Mouse (Mus musculus) heart, embryonic 16.5 days (tissue): ENCODE data around the gene Smim9. TPM values are rescaled to one million over a fixed set of nuclear protein-coding genes. Genes with fewer than 3 reads are reported as not detected.

Experiments
- ATAC-seq: fragments of 200-750 bp; cut with Nextera tagmentation; replicated peaks from 2 replicates; pipeline ENCODE4 v1.8.0; 2017; ENCODE audit warnings: moderate number of reproducible peaks; ENCODE audit not compliant: insufficient read depth, low FRiP score; ENCODE audit errors: extremely low read depth
- H3K27ac ChIP-seq: fragments of 300-500 bp; sonication (generic); 2 replicates; pipeline ENCODE4 v1.5.1; 2014; ENCODE audit warnings: mild to moderate bottlenecking, low read length, control low read depth, moderate library complexity
- H3K27me3 ChIP-seq: fragments of 300-500 bp; sonication (generic); 2 replicates; pipeline ENCODE4 v1.6.1; 2014; ENCODE audit warnings: low read length, mixed read lengths; ENCODE audit not compliant: control insufficient read depth, insufficient read depth
- H3K36me3 ChIP-seq: fragments of 300-500 bp; sonication (generic); 2 replicates; pipeline ENCODE4 v1.6.1; 2014; ENCODE audit not compliant: control insufficient read depth, insufficient read depth
- H3K4me1 ChIP-seq: fragments of 300-500 bp; sonication (generic); 2 replicates; pipeline ENCODE4 v1.6.1; 2014; ENCODE audit warnings: low read length, mixed read lengths; ENCODE audit not compliant: control insufficient read depth, insufficient read depth
- H3K4me2 ChIP-seq: fragments of 300-500 bp; sonication (generic); 2 replicates; pipeline ENCODE4 v1.6.1; 2014; ENCODE audit warnings: low read depth, mild to moderate bottlenecking, control low read depth, low read length
- H3K4me3 ChIP-seq: fragments of 300-500 bp; sonication (generic); 2 replicates; pipeline ENCODE4 v1.5.1; 2014; ENCODE audit warnings: mild to moderate bottlenecking, control low read depth, low read length
- H3K9ac ChIP-seq: fragments of 300-500 bp; sonication (generic); 2 replicates; pipeline ENCODE4 v1.6.1; 2014; ENCODE audit warnings: low read length, control low read depth
- H3K9me3 ChIP-seq: fragments of 300-500 bp; sonication (generic); replicated peaks from 2 replicates; pipeline ENCODE4 v1.6.1; 2016; ENCODE audit warnings: low read length; ENCODE audit not compliant: control insufficient read depth
- WGBS: fragments of 180-500 bp; shearing (Covaris S2); extraction: QIAGEN DNeasy Blood & Tissue Kit; methylation state at CpG from one replicate; pipeline ENCODE4 v1.1.7; 2014; 5-methylcytosine and 5-hydroxymethylcytosine counted together
- polyA plus RNA-seq: library from polyadenylated mRNA; unstranded; fragments of >200 nt; fragmentation: Nextera tagmentation; extraction: Ambion mirVana; gene quantifications from 2 replicates; pipeline ENCODE4 v1.2.1, GENCODE M21; 2015

Smim9 gene
- polyA plus RNA-seq, 1 experiment from 2014 or later, result not detected

DNA sequence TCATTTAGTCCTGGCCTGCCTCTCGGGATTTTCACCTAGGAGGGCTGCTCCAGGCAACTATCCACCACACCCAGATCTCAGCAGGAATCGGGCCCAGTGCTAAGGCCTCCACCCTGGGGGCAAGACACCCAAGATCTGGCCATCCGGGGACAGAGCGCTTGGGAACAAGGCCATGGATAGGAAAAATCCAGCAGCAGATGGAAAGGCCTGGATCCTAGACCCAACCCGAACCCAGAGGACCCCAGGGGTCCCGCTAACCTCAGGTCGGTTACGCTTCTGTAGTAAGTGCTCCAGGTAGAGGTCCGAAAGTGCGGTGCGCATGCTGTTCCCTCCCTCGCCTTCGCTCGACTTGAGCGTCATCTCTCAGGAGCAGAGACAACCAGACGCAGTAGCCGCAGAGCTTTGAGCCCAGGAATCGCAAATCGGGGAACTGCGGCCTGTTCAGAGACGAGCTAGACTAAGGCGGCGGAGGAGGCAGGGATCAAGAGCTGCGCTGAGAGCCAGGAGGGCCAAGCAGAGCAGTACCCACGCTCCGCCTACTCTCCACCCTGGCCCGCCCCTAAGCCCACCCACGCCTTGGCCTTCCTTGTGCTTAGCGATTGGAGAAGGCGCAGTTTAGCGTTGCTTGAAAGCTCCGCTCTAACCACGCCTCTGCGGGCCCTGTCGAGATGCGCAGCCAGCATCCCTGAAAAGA lies 33.0 kb downstream of the Smim9 start, which contains the start of gene Mpp1:
Gene Mpp1, minus strand, starts transcription at position 550 of the 694 bp plus-strand sequence.
- Histone ChIP-seq H3K27ac (peak within 1 kb of the TSS; percentile 73), H3K9me3 (no peaks in the 10 kb centered on the region), H3K27me3 (no peaks in the 10 kb centered on the region), H3K9ac (peak within 1 kb of the TSS; percentile 81), H3K4me1 (no peaks in the 10 kb centered on the region), H3K4me3 (peak within 1 kb of the TSS; percentile 64), H3K4me2 (peak within 1 kb of the TSS; percentile 60), H3K36me3 (no peaks in the 10 kb centered on the region)
- ATAC-seq, result peak; percentile 97
- WGBS, result 12% methylated on average over 36 of the region's 36 CpGs

- 0 out of 2 replicates have a peak, but pooled peaks cover 3% of the 10 kb centered on the region for H3K36me3 ChIP-seq
- no peak overlapping the region for H3K9ac ChIP-seq
- H3K4me1 ChIP-seq, result no peaks in the 10 kb centered on the region
- H3K4me2 ChIP-seq, result peak overlapping the region; percentile 20; the same call in 1 of the 2 replicates
- no peak overlapping the region for H3K27ac ChIP-seq
- H3K27me3 ChIP-seq, result no peaks in the 10 kb centered on the region
- no peak for ATAC-seq
- 0 out of 2 replicates have a peak overlapping the region, but pooled peaks have one; percentile 14 for H3K4me3 ChIP-seq
- no peaks in the 10 kb centered on the region for H3K9me3 ChIP-seq
- 44% methylated on average over 2 of the region's 2 CpGs for WGBS
Observed at GRCm38 (mm10) chrX:75129474-75129873, 34.1 kb downstream of the Smim9 start.

DNA sequence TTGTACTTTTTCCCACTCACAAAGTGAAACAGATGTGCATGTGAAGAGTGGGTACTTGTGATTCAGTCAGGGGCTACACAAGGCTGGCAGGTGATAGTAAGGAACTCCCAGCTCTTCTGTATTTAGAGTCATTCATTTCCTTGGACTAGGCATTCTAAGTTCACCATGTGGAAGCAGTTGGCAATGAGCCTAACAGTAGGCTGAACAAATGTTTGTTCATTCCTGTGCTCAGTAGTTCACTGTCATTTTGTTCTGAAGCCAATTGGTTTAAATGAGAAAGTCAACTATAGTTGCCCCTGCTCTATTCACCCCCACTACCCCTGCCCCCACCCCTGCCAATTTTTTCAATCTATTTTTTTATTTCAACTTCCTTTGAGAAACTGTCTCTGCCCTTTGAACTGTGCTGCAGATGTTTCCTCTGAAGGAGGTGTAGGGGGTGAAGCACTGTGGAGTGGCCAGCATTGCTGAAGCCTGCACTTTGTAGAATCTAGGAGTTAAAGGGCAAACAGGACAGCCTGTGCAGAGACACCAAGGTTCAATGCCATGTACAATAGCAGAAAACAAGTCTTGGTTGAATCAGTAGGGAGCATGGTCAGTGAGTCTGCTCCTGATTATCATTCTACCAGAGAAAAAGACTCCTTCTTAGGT lies 35.1 kb downstream of the Smim9 start:
- Histone ChIP-seq H3K36me3 (0 out of 2 replicates have a peak, but pooled peaks cover 5% of the 10 kb centered on the region), H3K4me2 (peak overlapping the region; percentile 10; the same call in 1 of the 2 replicates), H3K4me3 (no peak overlapping the region), H3K4me1 (no peaks in the 10 kb centered on the region), H3K27ac (no peak overlapping the region), H3K9me3 (no peaks in the 10 kb centered on the region), H3K9ac (no peak overlapping the region), H3K27me3 (no peaks in the 10 kb centered on the region)
- peak; percentile 14; the same call in 1 of the 2 replicates for ATAC-seq

- Histone ChIP-seq H3K4me1 (no peaks in the 10 kb centered on the region), H3K36me3 (0 out of 2 replicates have a peak, but pooled peaks cover 5% of the 10 kb centered on the region), H3K27ac (no peak overlapping the region), H3K9me3 (no peaks in the 10 kb centered on the region), H3K4me2 (no peak overlapping the region), H3K4me3 (no peak overlapping the region), H3K9ac (no peak overlapping the region), H3K27me3 (no peaks in the 10 kb centered on the region)
- ATAC-seq, result no peak
Observed at GRCm38 (mm10) chrX:75126893-75127292, 36.7 kb downstream of the Smim9 start.

- Histone ChIP-seq H3K4me2 (no peak overlapping the region), H3K27me3 (no peaks in the 10 kb centered on the region), H3K27ac (no peak overlapping the region), H3K4me1 (no peaks in the 10 kb centered on the region), H3K9ac (no peak overlapping the region), H3K9me3 (no peaks in the 10 kb centered on the region), H3K36me3 (peaks cover 12% of the 10 kb centered on the region), H3K4me3 (no peak overlapping the region)
- WGBS, result 75% methylated on average over 3 of the region's 3 CpGs
- ATAC-seq, result no peak
Observed at GRCm38 (mm10) chrX:75125606-75126005, 38.0 kb downstream of the Smim9 start.

DNA sequence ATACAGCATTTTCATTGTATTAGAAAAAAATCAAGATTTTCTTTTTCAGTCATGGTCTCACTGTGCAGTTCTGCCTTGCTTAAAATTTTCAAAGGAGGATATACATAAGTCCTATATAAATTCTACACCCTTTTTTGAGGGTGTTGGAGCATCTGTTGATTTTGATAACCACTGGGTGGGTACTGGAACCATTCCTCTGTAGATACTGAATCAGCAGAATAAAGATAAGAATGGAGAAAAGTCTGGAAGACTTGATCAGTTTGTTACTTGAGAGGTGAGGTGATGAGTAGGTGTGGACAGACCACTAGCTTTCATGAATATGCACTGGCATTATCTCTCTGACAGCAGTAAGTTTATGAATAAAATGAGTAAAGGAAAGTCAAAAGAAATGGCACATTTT lies 48.0 kb downstream of the Smim9 start:
- H3K4me2 ChIP-seq, result no peak overlapping the region
- no peak for ATAC-seq
- H3K36me3 ChIP-seq, result peaks cover 8% of the 10 kb centered on the region
- no peaks in the 10 kb centered on the region for H3K9me3 ChIP-seq
- no peaks in the 10 kb centered on the region for H3K27me3 ChIP-seq
- no peaks in the 10 kb centered on the region for H3K4me1 ChIP-seq
- no peak overlapping the region for H3K27ac ChIP-seq
- no peak overlapping the region for H3K9ac ChIP-seq
- H3K4me3 ChIP-seq, result no peak overlapping the region

- no peaks in the 10 kb centered on the region for H3K4me1 ChIP-seq
- H3K4me2 ChIP-seq, result no peak overlapping the region
- no peaks in the 10 kb centered on the region for H3K9me3 ChIP-seq
- H3K27ac ChIP-seq, result no peak overlapping the region
- no peaks in the 10 kb centered on the region for H3K27me3 ChIP-seq
- ATAC-seq, result no peak
- peaks cover 25% of the 10 kb centered on the region for H3K36me3 ChIP-seq
- no peak overlapping the region for H3K4me3 ChIP-seq
- H3K9ac ChIP-seq, result no peak overlapping the region
- 84% methylated on average over 6 of the region's 6 CpGs for WGBS
Observed at GRCm38 (mm10) chrX:75102293-75102692, 61.3 kb downstream of the Smim9 start.

- H3K9ac ChIP-seq, result no peak overlapping the region
- no peak overlapping the region for H3K27ac ChIP-seq
- H3K9me3 ChIP-seq, result no peaks in the 10 kb centered on the region
- H3K4me3 ChIP-seq, result no peak overlapping the region
- no peak overlapping the region for H3K4me2 ChIP-seq
- ATAC-seq, result no peak
- WGBS, result 88% methylated on average over 8 of the region's 8 CpGs
- H3K36me3 ChIP-seq, result peaks cover 10% of the 10 kb centered on the region
- H3K27me3 ChIP-seq, result no peaks in the 10 kb centered on the region
- H3K4me1 ChIP-seq, result no peaks in the 10 kb centered on the region
Observed at GRCm38 (mm10) chrX:75098799-75099198, 64.8 kb downstream of the Smim9 start.

DNA sequence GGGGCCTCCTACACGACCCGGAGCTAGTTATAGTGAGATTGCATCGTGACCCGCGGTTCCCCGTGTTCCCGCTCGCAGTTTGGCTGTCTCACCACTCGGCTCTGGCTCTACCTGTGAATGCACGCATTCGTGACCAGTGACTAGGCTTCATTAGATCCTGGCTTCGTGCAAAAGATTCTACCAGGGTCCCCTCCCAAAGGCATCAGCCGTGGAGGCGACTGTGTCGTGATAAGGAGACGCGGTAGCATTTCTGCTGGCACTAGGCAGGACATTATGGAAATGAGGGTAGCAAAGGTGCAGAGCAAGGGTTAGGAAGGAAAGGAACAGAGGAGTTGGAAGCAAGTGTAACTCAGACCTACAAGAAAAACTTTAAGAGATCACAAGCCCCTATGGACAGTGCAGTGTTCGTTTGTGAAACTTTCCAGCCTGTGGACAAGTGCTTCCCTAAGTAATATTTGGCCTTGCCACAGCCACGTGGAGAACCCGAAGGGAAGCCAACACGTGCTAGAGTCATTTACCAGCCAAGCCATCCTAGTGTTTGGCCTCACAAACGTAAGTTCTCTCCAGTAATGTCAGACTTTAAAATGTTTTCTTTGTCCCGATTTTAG lies 67.3 kb downstream of the Smim9 start:
- Histone ChIP-seq H3K4me2 (peak overlapping the region; percentile 73), H3K27me3 (no peaks in the 10 kb centered on the region), H3K36me3 (peaks cover 5% of the 10 kb centered on the region; the same call in 1 of the 2 replicates), H3K4me3 (peak overlapping the region; percentile 73), H3K9me3 (no peaks in the 10 kb centered on the region), H3K4me1 (no peaks in the 10 kb centered on the region), H3K9ac (peak overlapping the region; percentile 78), H3K27ac (peak overlapping the region; percentile 83)
- WGBS, result 13% methylated on average over 23 of the region's 23 CpGs
- no peak for ATAC-seq
